Mouse (Mus musculus): Measurements from ENCODE around the gene Blnk. TPM values are rescaled to one million over a fixed set of nuclear protein-coding genes. Genes with fewer than 3 reads are reported as not detected.

Blnk gene
- polyA plus RNA-seq, 1 experiment from 2014 or later, result 0.36 TPM

GRCm38 (mm10) chr19:40998469-40999170 is 4.3 kb upstream of the Blnk start:
- H3K27ac ChIP-seq (replicated peaks), result no peak overlapping the region
- H3K4me1 ChIP-seq, result no peaks in the 10 kb centered on the region
- H3K9ac ChIP-seq, result no peak overlapping the region
- H3K27me3 ChIP-seq (replicated peaks), result peaks cover 3% of the 10 kb centered on the region; the same call in 1 of the 2 replicates
- no peaks in the 10 kb centered on the region for H3K9me3 ChIP-seq
- no peak for ATAC-seq (ENCODE audit: extremely low read depth, insufficient number of reproducible peaks, low FRiP score, low TSS enrichment)
- H3K4me3 ChIP-seq, result no peak overlapping the region
- no peaks in the 10 kb centered on the region for H3K36me3 ChIP-seq
- H3K4me2 ChIP-seq, result no peak overlapping the region
- WGBS, result 61% methylated on average over 5 of the region's 5 CpGs

GRCm38 (mm10) chr19:40996722-40997121 is 2.4 kb upstream of the Blnk start:
- ATAC-seq (ENCODE audit: extremely low read depth, insufficient number of reproducible peaks, low FRiP score, low TSS enrichment), result no peak
- H3K9me3 ChIP-seq, result no peaks in the 10 kb centered on the region
- no peak overlapping the region for H3K4me2 ChIP-seq
- H3K27ac ChIP-seq (replicated peaks), result no peak overlapping the region
- no peak overlapping the region for H3K4me3 ChIP-seq
- H3K36me3 ChIP-seq, result no peaks in the 10 kb centered on the region
- peaks cover 3% of the 10 kb centered on the region; the same call in 1 of the 2 replicates for H3K27me3 ChIP-seq (replicated peaks)
- H3K9ac ChIP-seq, result no peak overlapping the region
- 80% methylated on average over 6 of the region's 6 CpGs for WGBS
- H3K4me1 ChIP-seq, result no peaks in the 10 kb centered on the region

GRCm38 (mm10) chr19:40995449-40996401 is 1.4 kb upstream of the Blnk start:
- H3K27ac ChIP-seq (replicated peaks), result no peak overlapping the region
- no peak overlapping the region for H3K4me2 ChIP-seq
- peaks cover 3% of the 10 kb centered on the region; the same call in 1 of the 2 replicates for H3K27me3 ChIP-seq (replicated peaks)
- H3K4me3 ChIP-seq, result no peak overlapping the region
- H3K9me3 ChIP-seq, result no peaks in the 10 kb centered on the region
- no peaks in the 10 kb centered on the region for H3K36me3 ChIP-seq
- no peak overlapping the region for H3K9ac ChIP-seq
- no peak for ATAC-seq (ENCODE audit: extremely low read depth, insufficient number of reproducible peaks, low FRiP score, low TSS enrichment)
- no peaks in the 10 kb centered on the region for H3K4me1 ChIP-seq
- WGBS, result 50% methylated on average over 21 of the region's 21 CpGs

GRCm38 (mm10) chr19:40994911-40995310 is 576 bp upstream of the Blnk start:
- Histone ChIP-seq H3K27me3 (replicated peaks) (peaks cover 3% of the 10 kb centered on the region; the same call in 1 of the 2 replicates), H3K4me2 (no peak overlapping the region), H3K27ac (replicated peaks) (no peak overlapping the region), H3K9me3 (no peaks in the 10 kb centered on the region), H3K4me1 (no peaks in the 10 kb centered on the region), H3K4me3 (no peak overlapping the region), H3K36me3 (no peaks in the 10 kb centered on the region), H3K9ac (no peak overlapping the region)
- ATAC-seq (ENCODE audit: extremely low read depth, insufficient number of reproducible peaks, low FRiP score, low TSS enrichment), result no peak
- 45% methylated on average over 7 of the region's 7 CpGs for WGBS

GRCm38 (mm10) chr19:40993356-40993755 is 979 bp downstream of the Blnk start:
- no peaks in the 10 kb centered on the region for H3K4me1 ChIP-seq
- H3K27me3 ChIP-seq (replicated peaks), result peaks cover 3% of the 10 kb centered on the region; the same call in 1 of the 2 replicates
- 89% methylated on average over 5 of the region's 5 CpGs for WGBS

GRCm38 (mm10) chr19:40992517-40993044 is 1.8 kb downstream of the Blnk start:
- no peak for ATAC-seq (ENCODE audit: extremely low read depth, insufficient number of reproducible peaks, low FRiP score, low TSS enrichment)
- WGBS, result 65% methylated on average over 8 of the region's 8 CpGs
- no peak overlapping the region for H3K4me2 ChIP-seq
- H3K27ac ChIP-seq (replicated peaks), result no peak overlapping the region
- H3K4me1 ChIP-seq, result no peaks in the 10 kb centered on the region
- H3K36me3 ChIP-seq, result no peaks in the 10 kb centered on the region
- H3K27me3 ChIP-seq (replicated peaks), result peaks cover 3% of the 10 kb centered on the region; the same call in 1 of the 2 replicates
- H3K9me3 ChIP-seq, result no peaks in the 10 kb centered on the region
- no peak overlapping the region for H3K4me3 ChIP-seq
- H3K9ac ChIP-seq, result no peak overlapping the region

More at GRCm38 (mm10) chr19:40993356-40993755, 979 bp downstream of the Blnk start:
- no peak overlapping the region for H3K27ac ChIP-seq (replicated peaks)
- H3K4me2 ChIP-seq, result no peak overlapping the region
- H3K4me3 ChIP-seq, result no peak overlapping the region
- H3K36me3 ChIP-seq, result no peaks in the 10 kb centered on the region
- no peak for ATAC-seq (ENCODE audit: extremely low read depth, insufficient number of reproducible peaks, low FRiP score, low TSS enrichment)
- H3K9me3 ChIP-seq, result no peaks in the 10 kb centered on the region
- no peak overlapping the region for H3K9ac ChIP-seq

GRCm38 (mm10) chr19:40992096-40992495 is 2.2 kb downstream of the Blnk start:
- H3K27ac ChIP-seq (replicated peaks), result no peak overlapping the region
- no peaks in the 10 kb centered on the region for H3K4me1 ChIP-seq
- no peak overlapping the region for H3K4me2 ChIP-seq
- no peak for ATAC-seq (ENCODE audit: extremely low read depth, insufficient number of reproducible peaks, low FRiP score, low TSS enrichment)
- H3K36me3 ChIP-seq, result no peaks in the 10 kb centered on the region
- H3K4me3 ChIP-seq, result no peak overlapping the region
- WGBS, result 80% methylated on average over 11 of the region's 11 CpGs
- H3K9ac ChIP-seq, result no peak overlapping the region
- H3K9me3 ChIP-seq, result no peaks in the 10 kb centered on the region
- H3K27me3 ChIP-seq (replicated peaks), result peaks cover 1% of the 10 kb centered on the region; the same call in 1 of the 2 replicates

GRCm38 (mm10) chr19:40991626-40992025 is 2.7 kb downstream of the Blnk start:
- no peaks in the 10 kb centered on the region for H3K4me1 ChIP-seq

GRCm38 (mm10) chr19:40990781-40991343 is 3.5 kb downstream of the Blnk start:
- no peaks in the 10 kb centered on the region; the same call in 1 of the 2 replicates for H3K27me3 ChIP-seq (replicated peaks)
- no peaks in the 10 kb centered on the region for H3K36me3 ChIP-seq
- H3K4me2 ChIP-seq, result no peak overlapping the region
- H3K4me3 ChIP-seq, result no peak overlapping the region
- ATAC-seq (ENCODE audit: extremely low read depth, insufficient number of reproducible peaks, low FRiP score, low TSS enrichment), result no peak
- H3K9ac ChIP-seq, result no peak overlapping the region
- WGBS, result 79% methylated on average over 17 of the region's 17 CpGs
- no peaks in the 10 kb centered on the region for H3K9me3 ChIP-seq
- H3K27ac ChIP-seq (replicated peaks), result no peak overlapping the region
- no peaks in the 10 kb centered on the region for H3K4me1 ChIP-seq

More at GRCm38 (mm10) chr19:40991626-40992025, 2.7 kb downstream of the Blnk start:
- H3K4me3 ChIP-seq, result no peak overlapping the region
- no peak for ATAC-seq (ENCODE audit: extremely low read depth, insufficient number of reproducible peaks, low FRiP score, low TSS enrichment)
- WGBS, result 73% methylated on average over 7 of the region's 7 CpGs
- no peak overlapping the region for H3K27ac ChIP-seq (replicated peaks)
- H3K9ac ChIP-seq, result no peak overlapping the region
- no peaks in the 10 kb centered on the region for H3K9me3 ChIP-seq
- no peaks in the 10 kb centered on the region for H3K36me3 ChIP-seq
- no peaks in the 10 kb centered on the region; the same call in 1 of the 2 replicates for H3K27me3 ChIP-seq (replicated peaks)
- no peak overlapping the region for H3K4me2 ChIP-seq

GRCm38 (mm10) chr19:40989961-40990600 is 4.3 kb downstream of the Blnk start:
- H3K36me3 ChIP-seq, result no peaks in the 10 kb centered on the region
- no peaks in the 10 kb centered on the region for H3K4me1 ChIP-seq
- H3K27ac ChIP-seq (replicated peaks), result no peak overlapping the region
- no peak for ATAC-seq (ENCODE audit: extremely low read depth, insufficient number of reproducible peaks, low FRiP score, low TSS enrichment)
- H3K4me3 ChIP-seq, result no peak overlapping the region
- H3K9ac ChIP-seq, result no peak overlapping the region
- H3K4me2 ChIP-seq, result no peak overlapping the region
- 69% methylated on average over 9 of the region's 9 CpGs for WGBS
- no peaks in the 10 kb centered on the region; the same call in 1 of the 2 replicates for H3K27me3 ChIP-seq (replicated peaks)
- H3K9me3 ChIP-seq, result no peaks in the 10 kb centered on the region
